Mouse (Mus musculus): Measurements from ENCODE around the gene Wdtc1.

DNA sequence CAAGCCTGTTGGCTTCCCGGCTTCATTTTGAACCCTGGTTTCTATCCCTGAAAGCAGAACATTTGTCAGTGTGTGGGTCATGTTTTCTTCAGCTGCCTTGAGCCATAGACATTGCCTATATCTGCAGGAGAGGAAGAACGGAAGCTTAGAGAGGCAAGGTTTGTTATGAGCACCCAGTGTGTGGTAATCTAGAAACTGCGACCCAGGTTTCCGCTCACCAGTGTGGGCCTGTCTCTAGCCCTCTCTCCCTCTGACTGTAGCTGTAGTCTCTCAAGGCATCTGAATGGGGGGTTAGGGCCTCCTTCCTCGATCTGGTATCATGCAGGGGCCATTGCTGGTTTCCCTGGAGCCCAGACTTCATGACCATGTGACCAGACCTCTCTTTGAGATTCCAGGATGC, 45.3 kb upstream of the Wdtc1 start:
- TF ChIP-seq CTCF (conservative IDR thresholded peaks at IDR 0.05 in 1 of 2, IDR thresholded peaks at IDR 0.05 in 1 of 2; ENCODE audit: low read depth in 2 of 2, low read length in 2 of 2), result no peak
- TF ChIP-seq NELFE (IDR thresholded peaks at IDR 0.05; ENCODE audit: low read depth, low read length), result no peak
- no peak for TF ChIP-seq SMC3 (IDR thresholded peaks at IDR 0.05; ENCODE audit: low read depth, low read length)
- no peak for TF ChIP-seq MAZ (IDR thresholded peaks at IDR 0.05; ENCODE audit: low read depth, low read length)
